In genomic region chr16:21269775-21270174, GRCm38 (mm10) we compare ENCODE assay signal across 29 mouse cellular contexts.
A peak's percentile ranks its signal among the peaks of the same experiment; 100 is the strongest.
DNase-seq lines count a peak whose midpoint lies in the region; ATAC-seq and TF ChIP-seq lines count a peak whose summit lies in the region.
"Had no signal": no experiment of that assay in that cellular context is flagged by ENCODE, and none has a peak within 500 bp of the region (broad histone marks: within the 10 kb centered on the region; RNA-seq: fewer than 3 reads in every experiment).

No protein-coding gene starts in this region.

- no peak overlapping the region for H3K4me2 ChIP-seq in hindbrain, embryonic 12.5 days (replicated peaks)
- no peak overlapping the region for H3K4me2 ChIP-seq in limb, embryonic 14.5 days (replicated peaks; ENCODE audit: low read depth, low read length, severe bottlenecking)
- H3K4me2 ChIP-seq: embryonic facial prominence, embryonic 15.5 days; hindbrain, embryonic 13.5 days; limb, embryonic 12.5 days; neural tube, embryonic 15.5 days had no signal

- H3K9ac ChIP-seq in hindbrain, embryonic 12.5 days, result no peak overlapping the region
- H3K9ac ChIP-seq in limb, embryonic 14.5 days (ENCODE audit: low read depth, low read length, severe bottlenecking), result no peak overlapping the region
- H3K9ac ChIP-seq: embryonic facial prominence, embryonic 15.5 days; hindbrain, embryonic 13.5 days; limb, embryonic 12.5 days; liver, embryonic 14.5 days; neural tube, embryonic 15.5 days had no signal

- no peaks in the 10 kb centered on the region for H3K27me3 ChIP-seq in heart, embryonic 10.5 days (ENCODE audit: insufficient read depth, poor library complexity, severe bottlenecking)
- 0 out of 2 replicates have a peak, but pooled peaks cover 6% of the 10 kb centered on the region for H3K27me3 ChIP-seq in hindbrain, embryonic 10.5 days (ENCODE audit: insufficient read depth, poor library complexity, severe bottlenecking)
- no peaks in the 10 kb centered on the region; the same call in 1 of the 2 replicates for H3K27me3 ChIP-seq in hindbrain, embryonic 12.5 days
- H3K27me3 ChIP-seq in limb, embryonic 14.5 days (ENCODE audit: control insufficient read depth, insufficient read depth, low read length), result no peaks in the 10 kb centered on the region
- H3K27me3 ChIP-seq: embryonic facial prominence, embryonic 15.5 days; limb, embryonic 12.5 days; neural tube, embryonic 15.5 days; Patski had no signal

- peak overlapping the region; percentile 86 for H3K27ac ChIP-seq in heart, embryonic 10.5 days
- peak overlapping the region; percentile 31; the same call in 1 of the 2 replicates for H3K27ac ChIP-seq in hindbrain, embryonic 10.5 days
- no peak overlapping the region for H3K27ac ChIP-seq in hindbrain, embryonic 12.5 days
- peak overlapping the region; percentile 49 for H3K27ac ChIP-seq in limb, embryonic 14.5 days (replicated peaks; ENCODE audit: low read depth, low read length)
- H3K27ac ChIP-seq: embryonic facial prominence, embryonic 15.5 days; hindbrain, embryonic 13.5 days; limb, embryonic 12.5 days; liver, embryonic 14.5 days; macrophage; neural tube, embryonic 15.5 days had no signal

- peaks cover 68% of the 10 kb centered on the region for H3K4me1 ChIP-seq in heart, embryonic 10.5 days
- peaks cover 42% of the 10 kb centered on the region for H3K4me1 ChIP-seq in hindbrain, embryonic 10.5 days (replicated peaks)
- H3K4me1 ChIP-seq in hindbrain, embryonic 12.5 days, result peaks cover 35% of the 10 kb centered on the region
- H3K4me1 ChIP-seq in limb, embryonic 14.5 days (ENCODE audit: control insufficient read depth, insufficient read depth, low read length), result peaks cover 47% of the 10 kb centered on the region

- H3K9me3 ChIP-seq in heart, embryonic 10.5 days, result no peaks in the 10 kb centered on the region
- H3K9me3 ChIP-seq in hindbrain, embryonic 10.5 days, result no peaks in the 10 kb centered on the region
- no peaks in the 10 kb centered on the region for H3K9me3 ChIP-seq in hindbrain, embryonic 12.5 days (replicated peaks)
- H3K9me3 ChIP-seq in limb, embryonic 14.5 days (ENCODE audit: control insufficient read depth, low read length), result no peaks in the 10 kb centered on the region
- H3K9me3 ChIP-seq: embryonic facial prominence, embryonic 15.5 days; G1E; hindbrain, embryonic 13.5 days; limb, embryonic 12.5 days; neural tube, embryonic 15.5 days had no signal

- no peak overlapping the region for H3K4me3 ChIP-seq in heart, embryonic 10.5 days
- H3K4me3 ChIP-seq in hindbrain, embryonic 10.5 days, result no peak overlapping the region
- H3K4me3 ChIP-seq in hindbrain, embryonic 12.5 days, result no peak overlapping the region
- H3K4me3 ChIP-seq in limb, embryonic 14.5 days (replicated peaks; ENCODE audit: low read length), result no peak overlapping the region
- H3K4me3 ChIP-seq: embryonic facial prominence, embryonic 15.5 days; hindbrain, embryonic 13.5 days; limb, embryonic 12.5 days; neural tube, embryonic 15.5 days had no signal

- TF ChIP-seq POLR2A in limb, embryonic 14.5 days (IDR thresholded peaks at IDR 0.05; ENCODE audit: borderline replicate concordance, extremely low read depth, insufficient read depth, insufficient read length), result no peak

- no peak for ATAC-seq in hindbrain, embryonic 12.5 days (ENCODE audit: low FRiP score)
- no peak for ATAC-seq in limb, embryonic 14.5 days (ENCODE audit: low FRiP score, low read depth)
- ATAC-seq: forebrain, embryonic 14.5 days; Patski had no signal

- WGBS in heart, embryonic 10.5 days, result 60% methylated on average over 8 of the region's 8 CpGs
- 60% methylated on average over 8 of the region's 8 CpGs for WGBS in hindbrain, embryonic 10.5 days
- 59% methylated on average over 8 of the region's 8 CpGs for WGBS in hindbrain, embryonic 12.5 days
- 38% methylated on average over 8 of the region's 8 CpGs for WGBS in limb, embryonic 14.5 days

- no peak for DNase-seq in heart, embryonic 10.5 days (ENCODE audit: low spot score)
- DNase-seq in heart, adult 8-10 months (ENCODE audit: low spot score), result no peak
- no peak for DNase-seq in hindbrain, embryonic 10.5 days (ENCODE audit: low spot score)
- peak; percentile 69 for DNase-seq in limb, embryonic 14.5 days (ENCODE audit: low spot score)
- no peak for DNase-seq in right cerebral cortex, adult 18-20 months
- DNase-seq in cerebellum, adult 9-10 months, result no peak
- DNase-seq: adrenal gland, postnatal 14 days; cerebellum, adult 11 months; cerebellum, postnatal 10 days; gastrocnemius, postnatal 25 days; heart, postnatal 14 days; kidney, adult 11 months; kidney, postnatal 14 days; layer of hippocampus, adult 9-11 months; lung, adult 2 months; lung, postnatal 10 days; midbrain, embryonic 14.5 days; right cerebral cortex, postnatal 25 days; thymus, postnatal 4 days had no signal

- no peaks in the 10 kb centered on the region for H3K36me3 ChIP-seq in heart, embryonic 10.5 days
- no peaks in the 10 kb centered on the region for H3K36me3 ChIP-seq in hindbrain, embryonic 10.5 days
- H3K36me3 ChIP-seq in hindbrain, embryonic 12.5 days, result no peaks in the 10 kb centered on the region
- H3K36me3 ChIP-seq in limb, embryonic 14.5 days (ENCODE audit: control insufficient read depth, insufficient read depth, low read length), result no peaks in the 10 kb centered on the region
- H3K36me3 ChIP-seq: embryonic facial prominence, embryonic 15.5 days; G1E; hindbrain, embryonic 13.5 days; limb, embryonic 12.5 days; neural tube, embryonic 15.5 days had no signal
